Mouse (Mus musculus) cerebellum, adult 2 months (tissue): ENCODE results near the gene Noxred1.

Source experiments
- CTCF ChIP-seq: fragments of 200-500 bp; IDR thresholded peaks from 2 replicates; pipeline ENCODE4 v1.5.1; 2011; ENCODE audit warnings: low read depth, mild to moderate bottlenecking, control low read depth, low read length, moderate library complexity, borderline replicate concordance; ENCODE audit not compliant: insufficient read depth
- POLR2A ChIP-seq: fragments of 200-500 bp; IDR thresholded peaks from 2 replicates; pipeline ENCODE4 v1.6.1; 2011; ENCODE audit warnings: low read length, control low read depth, borderline replicate concordance; ENCODE audit not compliant: insufficient read depth

DNA sequence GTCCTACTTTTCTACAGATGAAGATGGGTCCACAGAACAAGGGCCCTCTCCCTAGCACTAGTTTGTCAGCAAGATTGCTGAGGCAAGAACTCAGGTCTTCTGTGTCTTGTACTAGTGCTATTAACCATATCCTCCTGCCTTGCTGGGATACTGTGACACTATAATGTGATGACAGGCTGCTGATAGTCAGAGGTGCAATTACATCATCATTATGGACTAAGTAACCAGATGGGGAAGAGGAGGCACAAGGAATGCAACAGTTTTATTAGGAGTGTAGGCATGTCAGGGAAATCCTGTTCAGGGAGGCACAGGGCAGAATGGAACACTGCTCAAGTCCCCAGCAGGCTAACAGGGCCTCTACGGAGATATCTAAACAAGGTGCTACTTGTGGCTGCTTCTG, at the start of gene Noxred1:
- TF ChIP-seq CTCF: no peak
- TF ChIP-seq POLR2A: no peak
